Mouse (Mus musculus): ENCODE data around the gene Chd5. TPM values are rescaled to one million over a fixed set of nuclear protein-coding genes. Genes with fewer than 3 reads are reported as not detected.
A peak's percentile ranks its signal among the peaks of the same experiment; 100 is the strongest.

Chd5 gene
- polyA plus RNA-seq, 1 experiment from 2014 or later, result 15.6 TPM

DNA sequence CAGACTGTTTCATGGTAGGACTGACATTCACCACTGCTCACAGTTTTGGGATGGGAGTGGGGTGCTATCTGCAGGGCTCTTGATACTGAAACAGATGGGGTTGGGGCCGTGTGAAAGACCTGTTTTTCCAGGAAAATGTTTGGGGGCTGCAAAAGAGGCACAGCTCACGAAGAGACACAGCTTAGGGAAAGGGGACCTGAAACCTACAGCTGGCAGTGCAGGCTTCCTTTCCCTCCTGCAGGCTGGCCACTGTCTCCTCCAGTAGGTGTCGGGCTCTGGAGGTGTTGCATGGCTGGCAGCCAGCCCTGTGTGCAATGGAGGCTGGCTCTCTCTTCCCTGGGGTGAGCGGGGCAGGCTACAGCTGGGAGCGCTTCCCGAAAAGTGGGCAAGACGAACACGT is 89.8 kb downstream of the Chd5 start:
- no peak overlapping the region for H3K27ac ChIP-seq (ENCODE audit: low read depth, low read length)
- 50% methylated on average over 8 of the region's 8 CpGs for WGBS
- no peak overlapping the region for H3K9ac ChIP-seq (ENCODE audit: low read length)
- DNase-seq (ENCODE audit: low spot score) (no peak), ATAC-seq (no peak)
- H3K27me3 ChIP-seq (replicated peaks; ENCODE audit: control insufficient read depth, insufficient read depth, low read length), result no peaks in the 10 kb centered on the region
- 0 out of 2 replicates have a peak, but pooled peaks cover 2% of the 10 kb centered on the region for H3K9me3 ChIP-seq (replicated peaks; ENCODE audit: control insufficient read depth, low read length)
- no peaks in the 10 kb centered on the region for H3K4me1 ChIP-seq (ENCODE audit: control insufficient read depth, insufficient read depth, low read length)
- no peak overlapping the region for H3K4me2 ChIP-seq (ENCODE audit: low read length)
- H3K4me3 ChIP-seq (ENCODE audit: low read depth, low read length), result no peak overlapping the region
- H3K36me3 ChIP-seq (ENCODE audit: control insufficient read depth, insufficient read depth, low read length), result no peaks in the 10 kb centered on the region

DNA sequence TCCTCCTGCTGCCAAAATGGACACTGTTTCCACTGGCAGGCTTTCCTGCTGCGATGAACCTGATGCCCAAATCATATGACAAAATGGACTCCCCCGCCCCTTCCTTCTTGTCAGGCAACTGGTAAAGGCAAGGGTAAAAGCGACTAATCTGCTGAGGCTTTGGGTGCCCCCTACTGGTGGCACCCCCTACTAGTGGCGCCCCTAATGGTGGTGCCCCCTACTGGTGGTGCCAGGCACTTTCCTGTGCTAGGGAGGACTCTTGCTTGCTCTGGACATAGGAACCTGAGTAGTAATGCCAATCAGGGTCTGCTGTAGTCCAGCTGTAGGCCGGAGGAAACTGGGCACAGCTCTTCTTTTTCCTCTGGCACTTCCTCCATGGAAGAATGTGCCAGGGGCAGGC is 93.9 kb downstream of the Chd5 start:
- H3K36me3 ChIP-seq (ENCODE audit: control insufficient read depth, insufficient read depth, low read length), result no peaks in the 10 kb centered on the region
- H3K9me3 ChIP-seq (replicated peaks; ENCODE audit: control insufficient read depth, low read length), result no peaks in the 10 kb centered on the region
- no peaks in the 10 kb centered on the region for H3K4me1 ChIP-seq (ENCODE audit: control insufficient read depth, insufficient read depth, low read length)
- no peak overlapping the region for H3K4me2 ChIP-seq (ENCODE audit: low read length)
- DNase-seq (ENCODE audit: low spot score), result peak; percentile 33
- no peak overlapping the region for H3K4me3 ChIP-seq (ENCODE audit: low read depth, low read length)
- 62% methylated on average over 5 of the region's 5 CpGs for WGBS
- no peak overlapping the region for H3K9ac ChIP-seq (ENCODE audit: low read length)
- no peak for ATAC-seq
- no peaks in the 10 kb centered on the region for H3K27me3 ChIP-seq (replicated peaks; ENCODE audit: control insufficient read depth, insufficient read depth, low read length)
- no peak overlapping the region for H3K27ac ChIP-seq (ENCODE audit: low read depth, low read length)

DNA sequence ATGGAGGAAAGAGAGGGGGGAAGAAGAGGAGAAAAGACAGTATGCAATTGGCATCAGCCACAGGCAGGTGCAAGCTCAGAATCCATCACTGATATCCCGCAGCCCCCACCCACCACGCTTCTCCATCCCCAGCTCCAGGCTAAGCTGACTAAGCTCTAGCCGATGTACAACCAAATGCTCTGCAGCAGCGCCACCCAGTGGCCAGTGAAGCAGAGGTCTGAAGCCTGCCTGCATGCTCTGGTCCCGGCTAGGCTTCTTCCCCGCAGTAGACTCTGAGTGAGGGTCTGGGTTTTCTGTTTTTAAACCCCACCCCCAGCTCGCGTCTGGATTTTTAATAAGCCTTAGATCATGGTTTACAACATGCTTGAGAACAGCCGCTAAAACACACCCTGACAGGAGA is 96.4 kb downstream of the Chd5 start:
- 0 out of 2 replicates have a peak overlapping the region, but pooled peaks have one; percentile 16 for H3K27ac ChIP-seq (ENCODE audit: low read depth, low read length)
- no peaks in the 10 kb centered on the region for H3K36me3 ChIP-seq (ENCODE audit: control insufficient read depth, insufficient read depth, low read length)

DNA sequence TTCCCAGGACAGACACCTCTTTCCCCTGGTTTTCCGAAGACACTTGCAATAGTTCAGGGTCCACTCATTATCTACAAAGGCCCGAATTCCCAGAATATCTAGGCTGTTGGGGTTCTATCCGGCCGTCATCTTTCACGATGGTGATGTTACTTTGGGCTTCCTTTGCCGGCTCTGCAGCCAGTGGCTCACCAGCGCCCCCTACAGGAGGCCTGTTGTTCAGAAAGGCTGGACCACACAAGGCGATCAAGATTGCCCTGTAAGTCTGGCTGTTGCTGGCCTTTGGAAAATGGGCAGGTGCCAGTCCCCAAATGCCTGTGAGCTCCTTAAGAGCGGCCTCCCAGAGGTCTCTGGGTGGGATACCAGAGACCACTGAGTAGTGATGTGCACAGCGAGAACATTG is 96.8 kb downstream of the Chd5 start:
- DNase-seq (ENCODE audit: low spot score) (peak; percentile 83), ATAC-seq (peak; percentile 78)
- Histone ChIP-seq H3K4me3 (ENCODE audit: low read depth, low read length) (peak overlapping the region; percentile 24; the same call in 1 of the 2 replicates), H3K27ac (ENCODE audit: low read depth, low read length) (0 out of 2 replicates have a peak overlapping the region, but pooled peaks have one; percentile 16), H3K27me3 (replicated peaks; ENCODE audit: control insufficient read depth, insufficient read depth, low read length) (no peaks in the 10 kb centered on the region), H3K36me3 (ENCODE audit: control insufficient read depth, insufficient read depth, low read length) (no peaks in the 10 kb centered on the region), H3K4me1 (ENCODE audit: control insufficient read depth, insufficient read depth, low read length) (no peaks in the 10 kb centered on the region), H3K4me2 (ENCODE audit: low read length) (peak overlapping the region; percentile 61), H3K9me3 (replicated peaks; ENCODE audit: control insufficient read depth, low read length) (no peaks in the 10 kb centered on the region), H3K9ac (ENCODE audit: low read length) (peak overlapping the region; percentile 32; the same call in 1 of the 2 replicates)
- WGBS, result 8% methylated on average over 10 of the region's 10 CpGs

More for the DNA sequence above, 96.4 kb downstream of the Chd5 start:
- Histone ChIP-seq H3K4me1 (ENCODE audit: control insufficient read depth, insufficient read depth, low read length) (no peaks in the 10 kb centered on the region), H3K9ac (ENCODE audit: low read length) (peak overlapping the region; percentile 32; the same call in 1 of the 2 replicates), H3K4me2 (ENCODE audit: low read length) (peak overlapping the region; percentile 61), H3K27me3 (replicated peaks; ENCODE audit: control insufficient read depth, insufficient read depth, low read length) (no peaks in the 10 kb centered on the region), H3K4me3 (ENCODE audit: low read depth, low read length) (peak overlapping the region; percentile 24; the same call in 1 of the 2 replicates), H3K9me3 (replicated peaks; ENCODE audit: control insufficient read depth, low read length) (no peaks in the 10 kb centered on the region)
- under 1% methylated on average over 9 of the region's 9 CpGs for WGBS
- DNase-seq (ENCODE audit: low spot score) (peak; percentile 96), ATAC-seq (peak; percentile 98)

Other genes starting within 250 kb of the Chd5 start
- 0.62 and 1.3 TPM in 2 replicates for gene Tnfrsf25, start 222.7 kb upstream of the Chd5 start, polyA plus RNA-seq (2014; fragmentation: Nextera tagmentation; extraction: Ambion mirVana)
- 0.19 TPM in 1 of 2 replicates, not detected in the other for gene Espn, start 186.3 kb upstream of the Chd5 start, polyA plus RNA-seq (2014; fragmentation: Nextera tagmentation; extraction: Ambion mirVana)
- gene Hes2, start 179.8 kb upstream of the Chd5 start, polyA plus RNA-seq (2014; fragmentation: Nextera tagmentation; extraction: Ambion mirVana), result not detected in 2 replicates
- gene Acot7, start 160.5 kb upstream of the Chd5 start, polyA plus RNA-seq (2014; fragmentation: Nextera tagmentation; extraction: Ambion mirVana), result 168 and 208 TPM in 2 replicates
- 6.7 and 8.4 TPM in 2 replicates for gene Gpr153, start 64.4 kb upstream of the Chd5 start, polyA plus RNA-seq (2014; fragmentation: Nextera tagmentation; extraction: Ambion mirVana)
- not detected in 2 replicates for gene Hes3, start 47.0 kb upstream of the Chd5 start, polyA plus RNA-seq (2014; fragmentation: Nextera tagmentation; extraction: Ambion mirVana)
- gene Icmt, start 41.4 kb upstream of the Chd5 start, polyA plus RNA-seq (2014; fragmentation: Nextera tagmentation; extraction: Ambion mirVana), result 13.2 and 18.2 TPM in 2 replicates
- gene Rnf207, start 19.7 kb upstream of the Chd5 start, polyA plus RNA-seq (2014; fragmentation: Nextera tagmentation; extraction: Ambion mirVana), result 2.4 and 2.5 TPM in 2 replicates
- gene Rpl22, start 12.9 kb upstream of the Chd5 start, polyA plus RNA-seq (2014; fragmentation: Nextera tagmentation; extraction: Ambion mirVana), result 196 and 235 TPM in 2 replicates
- 3.6 and 4.4 TPM in 2 replicates for gene Nphp4, start 138.1 kb downstream of the Chd5 start, polyA plus RNA-seq (2014; fragmentation: Nextera tagmentation; extraction: Ambion mirVana)
- gene Kcnab2, start 139.2 kb downstream of the Chd5 start, polyA plus RNA-seq (2014; fragmentation: Nextera tagmentation; extraction: Ambion mirVana), result 11.2 and 13.4 TPM in 2 replicates